Mouse (Mus musculus): ENCODE results near the gene Ccl3.

GRCm38 (mm10) chr11:83623586-83623985 is 25.6 kb downstream of the Ccl3 start:
- TF ChIP-seq CTCF (IDR thresholded peaks at IDR 0.05; ENCODE audit: low read depth, low read length) (no peak), POLR2A (IDR thresholded peaks at IDR 0.05; ENCODE audit: extremely low read depth, insufficient read depth, low read length) (no peak)

All from liver, adult 2 months (tissue).